Mouse (Mus musculus): ENCODE data around the gene Zscan2.

The Zscan2 gene

DNA sequence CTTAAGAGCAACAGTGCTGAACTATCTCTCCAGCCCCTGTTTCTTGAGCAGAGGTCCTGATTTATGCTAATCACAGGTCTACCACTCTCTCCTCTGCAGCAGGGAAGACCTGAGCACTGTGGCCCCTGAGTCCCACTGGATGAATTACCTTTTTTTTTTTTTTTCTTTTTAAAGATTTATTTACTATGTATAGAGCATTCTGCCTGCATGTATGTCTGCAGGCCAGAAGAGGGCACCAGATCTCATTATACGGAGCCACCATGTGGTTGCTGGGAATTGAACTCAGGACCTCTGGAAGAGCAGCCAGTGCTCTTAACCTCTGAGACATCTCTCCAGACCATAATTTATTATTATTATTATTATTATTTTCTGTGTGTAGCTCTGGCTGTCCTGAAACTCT is 24.9 kb downstream of the Zscan2 start:
- no peak for DNase-seq (ENCODE audit: low spot score)

DNA sequence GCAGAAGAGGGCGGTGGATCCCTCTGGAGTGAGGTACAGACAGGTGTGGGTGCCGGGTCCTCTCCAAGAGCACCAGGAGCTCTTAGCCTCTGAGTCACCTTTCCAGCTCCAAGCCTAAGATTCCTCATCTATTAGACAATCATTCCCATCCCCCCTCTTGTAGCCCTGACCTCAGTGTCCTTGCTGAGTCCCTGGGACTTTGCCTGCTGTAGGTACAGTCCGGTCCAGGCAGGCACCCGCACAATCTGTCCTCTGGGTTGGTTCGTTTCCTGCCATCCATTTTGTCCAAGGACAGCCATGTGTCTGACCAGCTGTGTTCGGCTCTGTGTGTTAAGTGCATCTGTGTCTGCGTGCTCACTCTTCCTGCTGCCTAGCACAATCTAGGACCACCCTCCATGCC is 27.9 kb downstream of the Zscan2 start:
- no peak for DNase-seq (ENCODE audit: low spot score)

DNA sequence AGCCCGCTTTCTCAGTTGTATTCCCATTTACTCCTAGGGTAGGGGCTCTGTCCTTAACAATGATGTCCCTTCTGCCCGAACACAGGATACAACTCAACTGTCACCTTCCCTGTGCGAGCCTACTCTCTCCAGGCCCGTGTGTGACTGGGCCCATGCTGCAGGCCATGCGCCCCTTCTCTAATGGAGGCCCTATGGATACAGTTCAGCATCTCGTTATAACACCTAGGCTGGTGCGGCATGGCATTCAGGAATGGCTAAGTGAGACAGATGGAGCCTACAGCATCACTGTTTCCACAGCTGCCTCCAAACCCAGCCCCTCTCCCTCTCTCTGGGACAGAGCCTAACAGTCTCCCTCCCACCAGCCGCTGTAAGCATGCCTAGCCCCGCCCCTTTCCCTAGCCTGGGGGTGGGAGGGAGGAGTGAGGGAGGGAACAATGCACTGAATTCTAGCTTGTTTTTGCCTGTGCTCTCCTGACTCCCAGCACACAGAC is 28.3 kb downstream of the Zscan2 start:
- DNase-seq (ENCODE audit: low spot score), result no peak

DNA sequence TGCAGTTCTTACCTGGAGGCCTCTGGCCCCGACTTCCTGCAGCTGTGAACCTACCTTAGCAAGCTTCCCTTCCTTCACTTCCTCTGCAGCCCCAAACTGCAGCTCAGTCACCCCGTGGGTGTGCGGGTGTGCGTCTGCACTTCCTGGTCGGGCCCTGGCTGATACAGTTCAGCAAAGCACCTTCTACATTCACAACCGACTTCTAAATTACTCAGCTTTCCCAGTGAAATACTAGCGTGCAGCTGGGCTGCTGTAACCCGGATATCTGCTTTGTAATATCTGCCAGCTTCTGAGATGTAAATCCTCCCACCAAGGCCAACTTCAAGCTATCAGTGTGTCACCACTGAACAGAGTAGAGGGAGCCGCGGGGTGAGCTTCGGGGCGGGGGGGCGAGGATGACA is 29.1 kb downstream of the Zscan2 start:
- DNase-seq (ENCODE audit: low spot score), result no peak

DNA sequence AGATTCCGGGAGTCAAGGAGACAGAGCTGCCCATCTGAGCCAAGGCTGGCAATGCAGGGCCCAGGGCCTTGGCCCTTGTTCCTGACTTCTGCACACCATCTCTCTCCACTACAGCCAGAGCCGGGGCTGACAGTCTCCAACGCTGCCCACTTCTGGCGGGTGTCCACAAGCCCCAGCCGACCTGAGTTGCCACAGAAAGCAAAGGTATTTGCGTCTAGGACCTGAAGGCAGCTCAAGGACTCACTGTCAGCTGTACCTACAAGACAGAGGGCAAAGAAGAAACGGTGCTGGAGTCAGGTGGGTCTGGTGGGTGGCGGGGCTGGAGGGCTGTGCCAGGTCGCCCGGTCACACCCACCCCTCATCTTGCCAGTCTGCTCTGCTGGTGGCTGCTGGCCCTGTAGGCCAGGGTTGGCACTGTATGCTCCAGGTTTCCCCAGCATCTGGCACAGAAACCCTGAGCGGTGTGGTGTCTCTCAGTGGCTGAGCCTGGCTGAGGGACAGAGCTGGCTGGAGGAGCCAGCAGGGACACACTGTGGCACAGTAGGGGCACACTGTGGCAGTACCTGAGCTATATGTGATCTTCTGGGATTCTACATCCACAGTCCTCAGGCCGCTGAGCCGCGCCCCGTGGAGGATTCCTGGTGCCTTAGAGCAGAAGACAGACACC is 32.5 kb downstream of the Zscan2 start:
- DNase-seq (ENCODE audit: low spot score), result no peak

DNA sequence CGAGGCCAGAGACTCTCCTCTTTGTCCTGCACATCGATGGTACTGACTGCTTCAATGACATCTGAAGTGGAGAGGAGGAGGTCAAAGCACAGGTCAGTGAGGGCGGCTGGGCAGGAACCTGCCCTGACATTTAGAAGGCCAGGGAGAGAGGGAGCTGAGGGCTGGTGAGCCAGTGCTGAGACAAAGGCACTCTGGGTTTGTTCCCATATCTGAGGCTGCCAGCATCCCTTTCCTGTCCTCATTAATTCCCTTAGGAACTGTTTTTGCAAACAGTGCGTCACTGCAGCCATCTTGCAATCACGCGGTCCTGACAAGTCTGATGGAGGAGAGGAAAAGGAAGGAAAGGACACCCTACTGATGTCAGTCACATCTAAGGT is 33.0 kb downstream of the Zscan2 start:
- no peak for DNase-seq (ENCODE audit: low spot score)

DNA sequence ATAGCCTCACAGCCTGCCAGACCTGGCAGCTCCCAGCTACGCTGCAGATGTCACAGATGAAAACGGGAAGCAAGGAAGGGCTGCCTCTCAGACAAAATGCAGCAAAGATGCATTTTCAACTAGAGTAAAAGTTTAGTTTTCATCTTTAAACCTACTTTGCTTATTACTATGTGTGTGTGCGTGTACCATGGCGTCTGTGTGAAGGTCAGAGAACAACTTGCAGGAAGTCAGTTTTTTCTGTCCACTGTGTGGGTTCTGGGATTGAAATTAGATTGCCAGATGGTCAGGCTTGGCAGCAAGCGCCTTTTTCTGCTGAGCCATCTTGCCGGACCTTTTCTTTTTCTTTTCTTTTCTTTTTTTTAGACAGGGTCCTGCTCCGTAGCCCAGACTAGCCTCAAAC is 33.5 kb downstream of the Zscan2 start:
- no peak for DNase-seq (ENCODE audit: low spot score)

DNA sequence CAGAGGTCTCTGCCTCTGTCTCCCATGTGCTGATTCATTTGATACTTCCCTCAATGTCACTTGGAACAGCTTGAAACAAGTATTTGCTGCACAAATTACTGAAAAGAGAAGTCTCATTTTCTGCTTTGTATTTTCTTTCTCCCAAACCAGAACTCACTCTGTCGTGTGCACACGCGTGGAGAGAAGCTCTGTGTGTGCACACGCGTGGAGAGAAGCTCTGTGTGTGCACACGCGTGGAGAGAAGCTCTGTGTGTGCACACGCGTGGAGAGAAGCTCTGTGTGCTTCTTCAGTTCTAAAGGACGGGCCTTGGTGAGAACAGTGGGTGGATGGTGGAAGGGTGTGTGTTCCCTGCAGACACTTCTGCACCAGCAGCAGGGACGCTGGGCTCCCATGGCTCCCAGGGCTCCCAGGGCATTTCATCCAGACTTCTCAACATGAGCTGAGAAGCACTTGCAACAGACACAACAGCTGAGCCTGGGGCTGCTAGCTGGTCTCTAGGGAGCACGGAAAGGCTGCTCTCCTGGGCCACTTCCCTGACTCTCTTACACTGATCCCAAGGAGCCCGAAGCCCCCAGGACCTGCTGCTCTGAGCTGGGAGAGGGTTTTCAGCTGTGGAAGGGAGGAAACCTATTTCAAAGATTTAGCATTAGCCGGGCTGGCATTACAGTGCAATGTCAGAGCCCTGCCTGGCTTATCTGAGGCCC is 34.2 kb downstream of the Zscan2 start:
- DNase-seq (ENCODE audit: low spot score), result no peak

DNA sequence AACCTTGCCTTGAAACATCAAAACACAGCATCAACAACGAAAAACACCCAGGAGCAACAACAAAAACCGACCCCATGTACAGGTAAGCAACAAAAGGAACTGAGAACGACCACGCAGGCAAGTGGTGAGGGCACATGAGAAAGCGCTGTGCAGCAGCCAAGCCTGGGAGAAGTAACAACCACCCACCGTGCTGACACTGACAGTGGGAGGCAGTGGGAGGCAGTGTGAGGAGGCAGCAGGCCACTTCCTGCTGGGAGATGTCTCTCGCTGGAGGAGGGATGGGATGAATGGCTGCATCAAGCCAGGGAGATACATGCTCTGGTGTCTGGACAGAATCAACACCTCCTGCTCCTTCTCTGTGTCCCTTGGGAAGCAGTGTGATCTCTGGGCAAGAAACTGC is 36.4 kb downstream of the Zscan2 start:
- DNase-seq (ENCODE audit: low spot score), result no peak

DNA sequence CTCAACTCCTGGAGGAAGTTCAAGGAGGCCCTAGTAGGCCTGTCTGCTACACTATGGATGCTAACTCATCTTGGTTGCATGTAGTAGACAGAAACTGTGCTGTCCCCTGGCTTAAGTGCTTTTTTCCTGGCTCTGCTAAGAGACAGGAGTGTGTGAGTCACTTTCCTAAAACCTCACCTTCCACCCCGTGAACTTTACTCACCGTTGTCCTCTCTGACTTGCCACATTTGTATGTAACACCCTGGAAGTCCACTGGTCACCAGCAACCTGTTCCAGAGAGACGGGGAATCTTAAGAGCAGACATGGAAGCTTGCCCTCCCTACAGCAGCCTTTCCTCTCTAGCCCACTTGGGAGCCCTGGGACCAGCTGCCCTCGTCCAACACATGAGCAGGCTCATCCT is 37.0 kb downstream of the Zscan2 start:
- DNase-seq (ENCODE audit: low spot score), result no peak

DNA sequence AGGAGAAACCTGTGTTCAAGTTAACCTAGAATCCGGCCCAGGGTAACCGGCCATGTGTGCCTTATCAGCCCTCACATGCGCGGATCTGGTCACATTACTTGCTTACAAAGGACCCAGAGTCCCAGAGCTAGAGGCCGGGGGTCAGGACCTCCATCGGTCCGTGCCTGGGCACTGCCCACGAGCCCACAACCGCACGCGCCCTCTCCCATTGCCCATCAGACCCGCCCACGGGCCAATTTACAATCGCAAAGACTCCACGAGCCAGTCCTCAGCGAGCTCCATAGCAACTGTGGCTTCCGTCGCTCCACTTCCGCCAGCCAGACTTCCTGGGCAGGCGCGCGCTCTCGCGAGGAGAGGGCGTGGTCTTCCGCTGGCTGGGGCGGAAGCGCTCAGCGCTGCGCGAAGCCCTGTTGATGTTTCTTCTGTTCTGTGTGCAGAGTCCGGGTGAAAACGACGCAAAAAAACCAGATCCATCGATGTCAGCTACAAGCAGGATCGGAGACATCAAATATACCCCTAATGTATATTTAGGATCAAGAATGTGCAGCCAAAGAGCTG is 40.3 kb downstream of the Zscan2 start, which contains the start of gene Wdr73:
Gene Wdr73 (minus strand): TSS at position 326 of the 558 bp plus-strand sequence.
- peak; percentile 86 for DNase-seq (ENCODE audit: low spot score)

DNA sequence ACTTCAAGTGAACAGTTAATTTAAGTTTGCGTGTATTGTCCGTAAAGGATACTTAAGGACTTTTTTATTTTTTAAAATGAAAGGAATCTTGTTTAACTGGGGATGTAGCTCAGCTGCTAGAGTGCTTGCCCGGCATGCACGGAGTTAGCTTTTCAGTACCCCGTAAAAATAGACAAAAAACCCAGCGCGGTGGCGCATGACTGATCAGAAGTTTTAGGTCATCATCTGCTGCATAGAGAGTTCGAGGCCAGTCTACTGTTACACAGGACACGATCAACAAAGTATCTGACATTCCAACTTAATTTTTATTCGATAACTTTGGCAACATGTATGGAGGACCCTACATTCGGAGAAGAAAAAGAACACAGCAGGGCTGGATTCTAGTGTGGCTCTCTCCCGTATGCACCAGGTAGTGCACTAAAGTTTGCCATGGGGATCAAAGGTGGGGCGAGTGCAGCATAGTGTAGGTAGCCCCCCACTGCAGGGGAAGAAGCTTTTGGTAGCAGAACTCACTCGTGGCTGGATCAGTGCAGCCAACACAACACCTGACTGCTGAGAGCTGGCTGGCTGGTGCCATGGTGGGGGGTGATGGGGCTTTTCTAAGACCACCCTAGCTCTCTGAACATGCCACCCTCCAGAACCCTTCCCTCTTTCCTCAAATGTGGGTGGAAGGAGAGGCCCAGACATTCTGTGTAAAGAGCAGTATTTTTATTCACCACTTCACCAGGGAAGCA is 41.0 kb downstream of the Zscan2 start:
- DNase-seq (ENCODE audit: low spot score), result no peak

DNA sequence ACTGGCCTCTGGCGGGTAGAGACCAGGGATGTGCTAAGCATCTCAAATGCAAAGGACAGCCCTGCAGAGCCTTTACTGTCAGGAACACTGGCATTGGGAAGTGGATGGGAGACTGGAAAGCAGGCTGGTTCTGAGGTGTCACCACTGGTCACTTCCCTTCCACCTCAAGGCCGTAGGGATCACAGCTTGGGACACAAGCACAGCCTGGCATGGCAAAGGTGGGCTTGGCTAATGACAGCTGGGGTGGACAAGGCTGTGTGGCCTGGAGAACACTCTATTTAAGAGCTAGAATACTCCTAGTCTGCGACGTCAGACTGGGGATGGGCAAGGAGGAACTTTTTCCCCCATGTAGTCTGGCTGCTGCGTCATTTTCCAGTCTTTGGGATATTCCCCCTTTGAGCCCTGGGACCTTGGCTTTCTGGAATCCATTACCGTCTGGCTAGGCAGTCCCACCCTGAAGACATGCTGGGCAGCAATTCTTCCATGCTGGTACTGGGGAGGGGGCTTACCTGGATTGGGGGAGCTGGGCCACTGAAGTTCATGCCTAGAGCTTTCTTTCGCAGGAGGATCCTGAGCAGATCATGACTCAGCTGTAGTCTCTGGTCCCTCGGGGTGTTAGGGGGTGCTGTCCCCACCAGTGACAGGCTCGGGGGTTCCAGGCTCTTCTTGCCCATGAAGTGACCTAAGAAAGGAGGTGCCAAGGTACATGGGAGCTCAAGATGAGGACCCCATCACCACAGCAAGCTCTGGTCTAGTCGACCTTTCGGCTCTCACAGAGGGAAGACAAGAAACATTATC is 43.1 kb downstream of the Zscan2 start:
- no peak for DNase-seq (ENCODE audit: low spot score)

DNA sequence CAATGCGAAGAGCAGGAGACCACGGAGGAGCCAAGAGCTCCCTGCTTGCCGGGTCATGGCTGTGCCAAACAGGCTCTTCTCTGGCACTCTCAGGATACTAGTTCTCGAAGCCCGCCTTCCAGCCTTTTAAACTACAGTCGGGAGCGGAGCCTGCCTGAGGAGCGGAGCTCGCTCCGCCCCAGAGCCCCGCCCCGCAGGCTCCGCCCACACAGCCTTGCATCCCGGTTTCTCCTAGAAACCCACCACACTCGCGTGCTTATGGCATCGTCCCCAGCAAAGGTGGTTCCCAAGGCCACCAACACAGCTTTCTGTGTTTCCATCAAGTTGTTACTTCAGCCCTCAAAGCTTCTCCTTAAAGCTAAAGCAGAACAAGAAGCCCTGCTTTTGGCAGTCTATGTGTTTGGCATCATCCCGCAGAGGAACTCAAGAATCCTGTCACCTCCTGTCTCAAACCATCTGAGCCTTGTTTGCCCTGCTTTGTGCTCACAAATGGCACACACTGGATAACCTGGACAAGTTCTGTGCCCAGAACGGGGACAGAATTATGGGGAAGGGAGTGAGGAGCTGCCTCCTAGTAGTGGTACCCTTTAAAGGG is 44.3 kb downstream of the Zscan2 start, which contains the start of gene Nmb:
Gene Nmb (minus strand): TSS at position 156 of the 595 bp plus-strand sequence.
- peak; percentile 39 for DNase-seq (ENCODE audit: low spot score)

DNA sequence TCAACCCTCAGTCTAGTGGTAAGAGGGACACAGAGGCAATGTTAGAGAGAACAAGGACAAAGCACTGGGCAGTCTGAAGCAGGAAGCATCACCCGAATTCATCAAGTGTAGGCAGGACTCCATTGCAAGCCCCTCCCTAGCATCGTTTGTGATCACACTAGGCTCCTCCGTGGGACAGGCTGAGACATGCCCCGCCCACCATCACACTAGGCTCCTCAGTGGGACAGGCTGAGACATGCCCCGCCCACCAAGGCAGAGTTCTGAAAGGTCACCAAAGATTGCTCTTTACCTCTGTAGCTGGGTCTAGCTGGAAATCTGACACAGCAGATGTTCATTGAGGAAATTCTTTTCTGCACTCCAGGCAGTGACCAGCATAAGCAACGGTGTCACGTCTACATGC is 50.3 kb downstream of the Zscan2 start:
- no peak for DNase-seq (ENCODE audit: low spot score)

DNA sequence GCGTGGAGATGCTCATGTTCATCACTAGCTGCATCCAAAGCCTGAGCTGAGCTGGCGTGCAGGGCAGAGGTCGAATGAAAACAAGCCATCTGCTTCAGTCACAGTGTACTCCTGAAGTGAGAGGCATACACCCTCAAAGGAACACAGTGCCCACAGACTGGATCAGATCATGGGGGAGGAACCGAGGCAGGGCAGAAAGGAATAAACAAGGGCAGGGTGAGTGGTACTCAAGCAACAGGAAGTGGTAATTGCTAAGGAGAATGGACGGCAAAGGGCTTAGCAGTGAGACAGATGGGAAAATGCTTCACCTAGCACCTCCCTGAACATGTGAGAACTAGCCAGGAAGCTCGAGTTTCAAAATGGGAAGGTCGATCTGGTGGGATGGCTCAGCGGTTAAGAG is 51.8 kb downstream of the Zscan2 start:
- DNase-seq (ENCODE audit: low spot score), result no peak

DNA sequence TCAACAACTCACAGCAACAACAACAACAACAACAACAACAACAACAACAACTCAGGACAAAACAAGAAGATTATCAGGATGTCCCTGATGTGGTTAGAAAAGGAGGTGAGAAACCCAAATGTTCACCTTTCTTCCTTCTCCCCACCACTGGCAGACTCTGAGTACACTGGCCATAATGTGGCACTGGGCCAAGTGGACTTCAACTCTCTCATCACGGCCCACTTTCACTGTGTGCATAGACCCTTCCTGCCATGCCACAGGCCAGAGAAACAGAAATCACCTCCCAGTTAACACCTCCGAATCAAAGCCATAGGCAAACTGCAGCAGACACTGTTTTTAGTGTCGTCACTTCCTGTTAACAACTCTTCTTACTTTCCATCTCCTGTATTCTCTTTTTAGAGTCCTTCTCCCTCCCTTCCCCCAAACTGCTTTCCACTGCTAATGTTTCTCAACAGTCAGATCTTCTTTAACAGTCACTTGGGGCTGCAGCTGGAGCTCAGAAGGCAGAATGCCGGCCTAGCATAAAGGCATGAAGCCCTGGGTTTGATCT is 57.3 kb downstream of the Zscan2 start:
- DNase-seq (ENCODE audit: low spot score), result no peak

DNA sequence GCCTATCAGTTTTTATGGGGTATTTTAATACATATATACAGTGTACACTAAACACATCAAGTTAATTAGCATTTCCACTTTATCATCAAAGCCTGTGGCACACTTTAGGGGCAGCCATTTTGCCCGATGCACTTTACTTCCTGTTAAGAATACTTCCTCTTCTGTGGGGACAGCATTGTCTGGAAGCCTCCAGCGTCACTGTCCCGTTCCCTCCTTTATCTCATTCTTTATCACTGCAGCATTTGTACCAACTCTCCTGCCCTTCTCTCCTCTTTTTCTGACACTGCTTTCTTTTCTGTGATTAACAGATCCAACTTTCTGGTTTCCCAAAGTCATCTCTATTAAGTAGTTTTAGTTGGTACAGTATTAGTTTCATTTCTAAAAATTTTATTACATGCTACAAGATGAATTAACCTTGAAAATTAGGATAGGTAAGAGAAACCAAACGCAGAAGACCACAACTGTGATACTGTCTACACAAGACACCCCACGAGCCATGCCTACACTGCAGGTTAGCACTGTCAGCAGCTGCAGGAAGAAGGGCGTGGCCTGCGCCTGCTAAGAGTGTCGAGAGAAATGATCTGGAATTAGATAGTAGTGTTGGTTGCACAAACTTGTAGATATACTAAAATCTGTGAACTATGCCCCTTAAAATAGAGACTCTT is 58.4 kb downstream of the Zscan2 start:
- no peak for DNase-seq (ENCODE audit: low spot score)

DNA sequence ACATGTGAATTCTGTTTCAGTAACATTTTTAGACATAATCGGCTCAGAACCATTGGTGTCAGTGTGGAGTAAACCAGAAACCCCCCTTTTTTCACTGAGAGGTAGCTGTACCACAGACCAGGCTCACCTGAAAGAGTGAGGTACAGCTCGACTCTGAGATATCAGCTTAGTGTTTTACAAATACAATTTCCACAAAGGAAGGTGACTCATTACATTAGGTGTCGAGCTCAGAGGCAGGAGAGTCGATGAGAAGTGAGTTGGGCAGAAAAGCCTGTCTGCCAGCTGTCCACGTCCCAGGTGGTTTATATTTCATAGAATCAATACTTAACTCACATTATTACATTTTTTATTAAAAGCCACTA is 58.9 kb downstream of the Zscan2 start:
- no peak for DNase-seq (ENCODE audit: low spot score)

DNA sequence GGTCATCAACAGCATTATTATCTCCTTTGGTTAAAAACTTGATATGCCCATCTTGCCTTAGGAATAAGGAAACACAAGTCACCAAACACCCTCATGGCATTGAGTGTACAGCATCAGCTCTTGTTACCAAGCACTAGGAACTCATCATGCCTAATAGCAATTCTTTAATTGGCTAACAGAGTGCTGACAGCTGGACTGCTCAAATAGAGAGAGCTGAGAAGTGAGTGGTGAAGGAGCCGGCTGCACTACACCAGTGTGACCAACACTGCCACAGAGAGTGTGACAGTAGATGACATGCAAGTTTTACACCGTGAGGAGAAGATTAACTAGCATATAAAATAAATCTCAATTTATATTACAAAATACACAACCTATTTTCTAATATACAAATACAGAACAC is 62.4 kb downstream of the Zscan2 start:
- DNase-seq (ENCODE audit: low spot score), result no peak

All from c-Kit-positive CD71-positive TER-119-positive erythroid progenitor cells, embryonic 14.5 days (primary cell).